Mouse (Mus musculus) cortical plate, adult 2 months (tissue): ENCODE results near the gene Zmym2. TPM values are rescaled to one million over a fixed set of nuclear protein-coding genes. Genes with fewer than 3 reads are reported as not detected.
"Not testable (repeated sequence)": the region's sequence is repeated elsewhere in the genome, so short reads cannot be mapped to it uniquely, and the experiment has no call there.

ENCODE experiments used
- H3K27ac ChIP-seq: fragments of 200-500 bp; 2 replicates; pipeline ENCODE4 v1.5.1; 2012; ENCODE audit warnings: low read length, control low read depth, inconsistent platforms; ENCODE audit not compliant: insufficient read depth
- H3K4me1 ChIP-seq: fragments of 200-500 bp; 2 replicates; pipeline ENCODE4 v1.6.1; 2011; ENCODE audit warnings: low read length; ENCODE audit not compliant: control insufficient read depth, insufficient read depth
- H3K4me3 ChIP-seq: fragments of 200-500 bp; 2 replicates; pipeline ENCODE4 v1.5.1; 2011; ENCODE audit warnings: mild to moderate bottlenecking, low read length, control low read depth; ENCODE audit not compliant: insufficient read depth
- CTCF ChIP-seq: fragments of 200-500 bp; IDR thresholded peaks from 2 replicates; pipeline ENCODE4 v1.5.1; 2011; ENCODE audit warnings: mild to moderate bottlenecking, control low read depth, low read length; ENCODE audit not compliant: insufficient read depth; ENCODE audit errors: extremely low read depth
- POLR2A ChIP-seq: fragments of 200-500 bp; IDR thresholded peaks from 2 replicates; pipeline ENCODE4 v1.6.1; 2011; ENCODE audit warnings: mild to moderate bottlenecking, low read length, control low read depth; ENCODE audit not compliant: insufficient read depth; ENCODE audit errors: extremely low read depth
- polyA plus RNA-seq: library from polyadenylated mRNA; depleted of rRNA; stranded (reverse); fragments of >200 nt; gene quantifications from 2 replicates; pipeline ENCODE4 v1.2.3, GENCODE M21; 2012

Gene Zmym2
- polyA plus RNA-seq, 1 experiment, result 40.7 TPM

DNA sequence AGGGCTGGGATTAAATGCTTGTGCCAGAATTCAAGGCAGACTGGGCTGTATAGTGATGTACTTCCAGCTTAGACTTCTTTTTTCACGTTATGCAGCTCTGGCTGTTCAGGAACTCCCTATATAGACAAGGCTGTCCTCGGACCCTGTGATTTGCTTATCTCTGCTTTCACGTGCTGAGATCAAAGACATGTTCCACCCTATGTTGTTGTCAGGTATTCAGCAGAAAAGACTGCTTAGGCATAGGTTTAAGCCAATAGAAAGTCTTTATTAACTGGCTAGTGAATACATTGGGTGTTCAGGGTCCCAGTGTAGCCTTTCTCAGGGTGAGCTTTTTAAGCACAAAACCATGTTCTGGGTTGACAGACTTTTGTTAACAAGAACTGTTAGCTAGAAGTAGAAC lies 5.2 kb upstream of the Zmym2 start:
- Histone ChIP-seq H3K4me3 (no peak overlapping the region), H3K4me1 (no peaks in the 10 kb centered on the region), H3K27ac (no peak overlapping the region)
- TF ChIP-seq CTCF, result no peak
- TF ChIP-seq POLR2A, result no peak

DNA sequence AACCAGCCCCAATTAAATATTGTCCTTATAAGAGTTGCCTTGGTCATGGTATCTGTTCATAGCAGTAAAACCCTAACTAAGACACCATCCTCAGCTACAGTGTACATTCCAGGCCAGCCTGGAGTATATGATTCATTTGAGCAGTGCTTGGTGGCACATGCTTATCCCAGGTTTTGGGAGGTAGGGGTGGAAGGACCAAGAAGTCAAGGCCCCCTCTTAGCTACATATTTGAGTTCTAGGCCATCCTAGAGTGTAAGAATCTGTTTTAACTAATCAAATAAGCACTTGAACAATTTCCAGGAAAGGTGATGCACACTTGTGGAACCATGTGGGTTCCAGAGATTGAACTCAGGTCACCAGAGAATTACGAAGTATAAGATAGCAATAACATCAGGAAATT lies 3.0 kb upstream of the Zmym2 start:
- Histone ChIP-seq H3K27ac (no peak overlapping the region), H3K4me1 (peaks cover 1% of the 10 kb centered on the region; the same call in 1 of the 2 replicates), H3K4me3 (no peak overlapping the region)
- TF ChIP-seq CTCF (no peak), POLR2A (no peak)

DNA sequence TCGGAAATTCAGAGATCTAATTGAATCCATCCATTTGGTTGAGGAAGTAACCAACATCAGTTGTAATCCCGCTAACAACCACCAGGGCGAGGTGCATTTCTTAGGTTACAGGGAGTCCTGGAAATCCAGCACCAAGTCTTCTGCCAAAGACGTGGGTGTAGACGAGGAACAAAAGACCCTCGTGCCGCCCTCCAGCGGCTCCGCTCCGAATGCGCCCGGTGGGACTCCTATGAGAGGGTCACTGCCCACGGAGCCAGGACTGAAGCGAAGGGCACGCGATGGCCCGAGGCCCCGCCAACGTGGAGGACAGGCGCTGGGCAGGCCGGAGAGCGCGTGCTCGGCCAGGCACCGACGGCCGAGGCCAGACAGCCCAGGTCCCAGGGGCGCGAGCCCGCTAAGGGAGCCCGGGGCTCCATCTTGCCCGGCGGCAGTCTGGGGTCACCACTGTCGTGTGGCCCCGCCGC lies 1.1 kb upstream of the Zmym2 start:
- Histone ChIP-seq H3K27ac (peak overlapping the region; percentile 70; the same call in 1 of the 2 replicates), H3K4me3 (peak overlapping the region; percentile 45; the same call in 1 of the 2 replicates), H3K4me1 (peaks cover 3% of the 10 kb centered on the region; the same call in 1 of the 2 replicates)
- TF ChIP-seq CTCF, result peak; percentile 30; the same call in 1 of the 2 replicates
- no peak for TF ChIP-seq POLR2A

DNA sequence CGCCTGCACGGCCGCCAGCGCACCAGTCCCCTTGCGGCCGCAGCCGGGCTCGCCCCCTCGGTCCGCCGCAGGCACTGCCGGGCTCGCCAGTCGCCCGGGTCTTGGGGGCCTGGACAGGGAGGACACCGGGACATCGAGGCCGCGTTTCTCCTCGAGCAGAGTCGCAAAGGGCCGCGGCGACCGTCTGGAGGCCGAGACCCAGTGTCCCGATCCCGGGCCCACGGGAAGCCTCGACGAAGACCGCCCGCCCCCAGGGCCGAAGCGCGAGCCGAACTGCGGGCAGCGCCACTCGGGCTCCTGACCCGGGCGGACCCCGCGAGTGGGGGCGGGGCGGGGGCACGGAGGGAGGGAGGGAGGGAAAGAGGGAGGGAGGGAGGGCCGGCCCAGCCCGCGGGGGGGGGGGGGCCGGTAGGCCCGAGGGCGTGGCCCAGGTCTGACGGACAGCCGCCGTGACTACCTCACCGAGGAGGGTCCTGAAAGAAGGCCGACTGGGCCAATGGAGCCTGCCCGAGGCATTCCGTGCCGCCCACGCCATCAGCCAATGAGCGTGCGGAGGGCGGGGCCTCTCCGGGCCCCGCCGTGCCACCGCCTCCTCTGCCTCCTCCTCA lies 363 bp upstream of the Zmym2 start:
- not testable (repeated sequence) for H3K4me1 ChIP-seq
- Histone ChIP-seq H3K27ac (peak overlapping the region; percentile 97), H3K4me3 (peak overlapping the region; percentile 45)

DNA sequence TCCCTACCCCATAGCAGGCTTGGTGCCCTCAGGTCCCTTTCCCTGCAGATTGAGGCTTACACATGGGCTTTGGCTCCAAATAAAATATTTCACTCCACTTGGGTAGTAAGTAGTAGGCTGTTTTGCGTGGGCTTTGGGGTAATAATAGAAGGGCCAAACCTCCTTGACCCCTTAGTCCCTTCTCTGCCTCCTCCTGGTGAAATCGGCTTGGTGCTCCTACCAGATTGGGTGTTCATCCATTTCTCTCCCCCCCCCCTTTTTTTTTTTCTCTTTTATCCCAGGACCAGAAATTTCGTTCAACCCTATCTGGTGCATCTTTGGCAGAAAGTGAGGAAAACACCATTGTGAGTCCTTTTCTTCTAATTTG lies 1.0 kb downstream of the Zmym2 start:
- Histone ChIP-seq H3K4me3 (peak overlapping the region; percentile 65), H3K27ac (peak overlapping the region; percentile 30), H3K4me1 (peaks cover 3% of the 10 kb centered on the region; the same call in 1 of the 2 replicates)
- TF ChIP-seq POLR2A (no peak), CTCF (no peak)

DNA sequence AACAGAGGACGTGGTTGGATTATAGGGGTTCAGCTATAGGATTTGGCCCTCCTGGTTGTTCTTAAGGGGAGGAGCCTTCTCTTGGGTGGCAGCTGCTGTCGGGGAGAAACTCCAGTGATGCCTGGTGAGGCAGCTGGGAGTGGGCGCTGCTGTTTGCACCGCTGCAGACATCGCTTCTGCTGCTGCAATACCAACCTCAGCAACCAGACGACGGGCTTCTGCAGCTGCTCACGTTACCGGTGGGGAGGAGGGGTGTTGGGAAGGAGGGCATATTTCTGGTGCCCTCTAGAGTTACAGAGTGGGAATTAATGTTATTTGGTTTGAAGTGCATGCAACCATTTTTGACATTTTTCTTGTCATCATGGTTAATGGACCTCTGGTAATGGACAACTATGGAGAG lies 1.4 kb downstream of the Zmym2 start:
- peak; percentile 78 for TF ChIP-seq POLR2A
- peak; percentile 64 for TF ChIP-seq CTCF
- Histone ChIP-seq H3K4me1 (peaks cover 3% of the 10 kb centered on the region; the same call in 1 of the 2 replicates), H3K4me3 (peak overlapping the region; percentile 65), H3K27ac (peak overlapping the region; percentile 30)

DNA sequence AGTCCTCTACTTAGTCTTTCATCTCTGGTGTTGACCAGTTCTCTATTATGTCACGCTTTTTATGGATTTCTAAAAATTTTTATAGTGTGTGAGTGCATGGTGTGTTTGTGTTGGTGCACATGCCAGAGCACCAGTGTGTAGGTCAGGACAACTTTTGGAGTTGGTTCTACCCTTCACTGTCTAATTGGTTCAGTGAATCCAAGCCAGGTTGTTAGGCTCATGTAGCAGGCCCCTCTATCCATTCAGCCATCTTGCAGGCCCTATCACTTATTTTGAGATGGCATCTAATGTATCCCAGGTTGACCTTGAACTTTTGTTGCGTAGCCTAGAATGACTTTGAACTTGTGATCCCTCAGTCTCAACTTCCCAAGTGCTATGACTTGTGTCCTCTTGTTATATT lies 2.0 kb downstream of the Zmym2 start:
- Histone ChIP-seq H3K27ac (no peak overlapping the region), H3K4me3 (no peak overlapping the region; the same call in 1 of the 2 replicates), H3K4me1 (peaks cover 3% of the 10 kb centered on the region; the same call in 1 of the 2 replicates)
- TF ChIP-seq POLR2A (no peak), CTCF (no peak)

DNA sequence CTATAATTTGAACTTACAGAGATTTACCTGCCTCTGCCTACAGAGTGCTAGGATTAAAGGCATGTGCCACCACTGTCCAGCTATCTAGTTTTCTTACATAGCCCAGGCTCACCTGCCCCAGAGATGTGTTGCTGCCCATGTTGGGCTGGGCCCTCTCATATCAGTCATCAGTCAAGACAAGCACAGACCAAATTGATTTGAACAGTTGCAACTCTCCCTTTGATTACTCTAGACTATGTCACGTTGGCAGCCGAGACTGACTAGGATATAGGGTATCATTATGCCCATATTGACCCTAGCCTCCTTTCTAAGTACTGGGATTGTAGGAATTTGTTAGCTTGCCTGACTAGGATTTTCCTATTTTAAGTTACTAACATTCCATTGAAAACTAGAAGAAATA lies 8.0 kb downstream of the Zmym2 start:
- TF ChIP-seq CTCF, result no peak
- TF ChIP-seq POLR2A, result no peak
- Histone ChIP-seq H3K4me1 (peaks cover 3% of the 10 kb centered on the region; the same call in 1 of the 2 replicates), H3K4me3 (no peak overlapping the region), H3K27ac (no peak overlapping the region)

DNA sequence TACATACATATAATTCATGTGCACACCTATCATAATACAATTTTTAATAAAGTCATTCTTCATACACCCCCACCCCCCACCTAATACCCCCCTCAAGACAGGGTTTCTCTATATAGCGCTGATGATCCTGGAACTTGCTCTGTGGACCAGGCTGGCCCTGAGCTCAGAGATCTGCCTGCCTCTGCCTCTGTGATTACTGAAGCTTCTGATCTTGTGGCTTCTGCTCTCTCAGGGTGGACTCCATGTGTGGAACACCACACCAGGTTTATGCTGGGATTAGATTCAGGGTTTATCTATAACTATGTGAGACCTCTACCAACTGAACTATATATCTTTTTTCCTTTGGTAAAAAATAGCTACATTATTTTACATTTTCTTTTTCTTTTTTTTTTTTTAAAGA lies 10.1 kb downstream of the Zmym2 start:
- TF ChIP-seq CTCF, result no peak
- no peak for TF ChIP-seq POLR2A
- Histone ChIP-seq H3K4me3 (no peak overlapping the region), H3K4me1 (peaks cover 2% of the 10 kb centered on the region; the same call in 1 of the 2 replicates), H3K27ac (no peak overlapping the region)

DNA sequence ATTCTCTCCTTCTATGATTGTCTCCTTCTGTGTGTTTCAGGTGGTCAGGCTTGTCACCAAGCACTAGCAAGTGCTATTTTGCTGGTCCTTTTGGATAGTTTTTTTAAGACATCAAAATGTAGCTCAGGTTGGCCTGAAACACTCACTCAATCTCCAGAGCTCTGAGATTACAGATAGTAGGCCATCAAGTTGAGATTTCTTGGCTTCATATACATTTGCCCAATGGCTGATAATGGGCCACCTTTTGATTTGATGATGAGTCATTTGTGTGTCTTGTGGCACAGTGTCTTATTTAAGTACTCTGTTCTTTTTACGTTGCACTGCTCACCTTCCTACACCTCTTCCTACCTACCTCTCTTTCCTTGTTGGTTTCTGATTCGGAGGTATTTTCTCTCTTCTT lies 11.0 kb downstream of the Zmym2 start:
- TF ChIP-seq CTCF (no peak), POLR2A (no peak)
- Histone ChIP-seq H3K4me1 (peaks cover 2% of the 10 kb centered on the region; the same call in 1 of the 2 replicates), H3K27ac (no peak overlapping the region), H3K4me3 (no peak overlapping the region)
